ENCODE assay signal across 9 mouse cellular contexts in genomic region chr13:104590097-104590607, GRCm38 (mm10).
A peak's percentile ranks its signal among the peaks of the same experiment; 100 is the strongest.
DNase-seq lines count a peak whose midpoint lies in the region; ATAC-seq and TF ChIP-seq lines count a peak whose summit lies in the region.
"Had no signal": no experiment of that assay in that cellular context is flagged by ENCODE, and none has a peak within 500 bp of the region (broad histone marks: within the 10 kb centered on the region; RNA-seq: fewer than 3 reads in every experiment).

No protein-coding gene starts in this region.

- no peak overlapping the region for H3K4me3 ChIP-seq in hindbrain, embryonic 11.5 days (ENCODE audit: low read depth, low read length)
- no peak overlapping the region for H3K4me3 ChIP-seq in hindbrain, embryonic 10.5 days
- H3K4me3 ChIP-seq in hindbrain, embryonic 16.5 days (ENCODE audit: low read length), result no peak overlapping the region
- H3K4me3 ChIP-seq in midbrain, embryonic 16.5 days (ENCODE audit: low read depth, low read length), result no peak overlapping the region
- H3K4me3 ChIP-seq: liver, embryonic 15.5 days had no signal

- H3K9ac ChIP-seq in hindbrain, embryonic 11.5 days (ENCODE audit: low read depth, low read length), result no peak overlapping the region
- H3K9ac ChIP-seq in hindbrain, embryonic 16.5 days (ENCODE audit: low read depth, low read length), result no peak overlapping the region
- peak overlapping the region; percentile 35; the same call in 1 of the 2 replicates for H3K9ac ChIP-seq in midbrain, embryonic 16.5 days (ENCODE audit: low read depth, low read length)
- H3K9ac ChIP-seq: liver, embryonic 15.5 days had no signal

- no peaks in the 10 kb centered on the region for H3K27me3 ChIP-seq in hindbrain, embryonic 11.5 days (ENCODE audit: control insufficient read depth, insufficient read depth, low read length)
- H3K27me3 ChIP-seq in hindbrain, embryonic 10.5 days (ENCODE audit: insufficient read depth, poor library complexity, severe bottlenecking), result no peaks in the 10 kb centered on the region
- H3K27me3 ChIP-seq in hindbrain, embryonic 16.5 days (replicated peaks; ENCODE audit: control insufficient read depth, insufficient read depth, low read length), result no peaks in the 10 kb centered on the region
- no peaks in the 10 kb centered on the region for H3K27me3 ChIP-seq in midbrain, embryonic 16.5 days (ENCODE audit: control insufficient read depth, insufficient read depth, low read depth, low read length)
- H3K27me3 ChIP-seq: liver, embryonic 15.5 days had no signal

- ATAC-seq in hindbrain, embryonic 11.5 days (ENCODE audit: low FRiP score), result 0 out of 2 replicates have a peak, but pooled peaks have one; percentile 39
- ATAC-seq in hindbrain, embryonic 16.5 days, result peak; percentile 68
- 0 out of 2 replicates have a peak, but pooled peaks have one; percentile 32 for ATAC-seq in midbrain, embryonic 16.5 days

- DNase-seq in hindbrain, embryonic 11.5 days (ENCODE audit: low spot score), result no peak
- no peak for DNase-seq in hindbrain, embryonic 10.5 days (ENCODE audit: low spot score)
- peak; percentile 5 to 15 for DNase-seq in B cell, adult 2 months
- DNase-seq in brain, embryonic 14.5 days (ENCODE audit: low read depth), result peak; percentile 60
- no peak for DNase-seq in gastrocnemius, postnatal 14 days
- no peak for DNase-seq in adrenal gland, postnatal 4 days (ENCODE audit: low spot score in 2 of 2)

- no peak overlapping the region for H3K27ac ChIP-seq in hindbrain, embryonic 11.5 days (ENCODE audit: low read depth, low read length)
- no peak overlapping the region for H3K27ac ChIP-seq in hindbrain, embryonic 10.5 days
- H3K27ac ChIP-seq in hindbrain, embryonic 16.5 days (ENCODE audit: low read depth, low read length), result peak overlapping the region; percentile 34; the same call in 1 of the 2 replicates
- no peak overlapping the region for H3K27ac ChIP-seq in midbrain, embryonic 16.5 days (ENCODE audit: low read length)
- H3K27ac ChIP-seq: liver, embryonic 15.5 days had no signal

- intact Hi-C loops in gastrocnemius, postnatal 14 days (cut with DNase I; ENCODE audit: low total_unique reads), result no loop called here

- no peak for TF ChIP-seq POLR2A in brain, embryonic 14.5 days (IDR thresholded peaks at IDR 0.05; ENCODE audit: borderline replicate concordance, extremely low read depth, insufficient read depth, insufficient read length, poor library complexity, severe bottlenecking)

- no peaks in the 10 kb centered on the region for H3K36me3 ChIP-seq in hindbrain, embryonic 11.5 days (ENCODE audit: control insufficient read depth, insufficient read depth, low read length)
- H3K36me3 ChIP-seq in hindbrain, embryonic 10.5 days, result no peaks in the 10 kb centered on the region
- H3K36me3 ChIP-seq in hindbrain, embryonic 16.5 days (ENCODE audit: control insufficient read depth, insufficient read depth, low read length), result no peaks in the 10 kb centered on the region
- H3K36me3 ChIP-seq in midbrain, embryonic 16.5 days (ENCODE audit: control insufficient read depth, insufficient read depth, low read length), result no peaks in the 10 kb centered on the region
- H3K36me3 ChIP-seq: liver, embryonic 15.5 days had no signal

- WGBS in hindbrain, embryonic 11.5 days, result 49% methylated on average over 11 of the region's 11 CpGs
- WGBS in hindbrain, embryonic 10.5 days, result 43% methylated on average over 11 of the region's 11 CpGs
- WGBS in hindbrain, embryonic 16.5 days, result 40% methylated on average over 11 of the region's 11 CpGs
- 46% methylated on average over 11 of the region's 11 CpGs for WGBS in midbrain, embryonic 16.5 days

- TF ChIP-seq CTCF in brain, embryonic 14.5 days (IDR thresholded peaks at IDR 0.05; ENCODE audit: borderline replicate concordance, extremely low read depth, insufficient read depth, insufficient read length), result peak; percentile 41; the same call in 1 of the 2 replicates

- no peaks in the 10 kb centered on the region for H3K4me1 ChIP-seq in hindbrain, embryonic 11.5 days (replicated peaks; ENCODE audit: control insufficient read depth, insufficient read depth, low read length)
- H3K4me1 ChIP-seq in hindbrain, embryonic 10.5 days (replicated peaks), result peaks cover 5% of the 10 kb centered on the region; the same call in 1 of the 2 replicates
- H3K4me1 ChIP-seq in hindbrain, embryonic 16.5 days (ENCODE audit: control insufficient read depth, insufficient read depth, low read depth, low read length), result peaks cover 4% of the 10 kb centered on the region
- no peaks in the 10 kb centered on the region; the same call in 1 of the 2 replicates for H3K4me1 ChIP-seq in midbrain, embryonic 16.5 days (ENCODE audit: control insufficient read depth, insufficient read depth, low read length)
- H3K4me1 ChIP-seq: liver, embryonic 15.5 days had no signal

- H3K4me2 ChIP-seq in hindbrain, embryonic 11.5 days (replicated peaks; ENCODE audit: low read depth, low read length), result no peak overlapping the region
- H3K4me2 ChIP-seq in hindbrain, embryonic 16.5 days (ENCODE audit: low read length), result no peak overlapping the region
- H3K4me2 ChIP-seq in midbrain, embryonic 16.5 days (ENCODE audit: low read length), result no peak overlapping the region
- H3K4me2 ChIP-seq: liver, embryonic 15.5 days had no signal

- H3K9me3 ChIP-seq in hindbrain, embryonic 11.5 days (ENCODE audit: control insufficient read depth, low read length), result no peaks in the 10 kb centered on the region
- H3K9me3 ChIP-seq in hindbrain, embryonic 10.5 days, result no peaks in the 10 kb centered on the region
- H3K9me3 ChIP-seq in hindbrain, embryonic 16.5 days (ENCODE audit: control insufficient read depth, low read length), result no peaks in the 10 kb centered on the region
- no peaks in the 10 kb centered on the region for H3K9me3 ChIP-seq in midbrain, embryonic 16.5 days (replicated peaks; ENCODE audit: control insufficient read depth, low read length, poor library complexity, severe bottlenecking)
- H3K9me3 ChIP-seq: liver, embryonic 15.5 days had no signal

Comparison
In these comparisons a context has a peak if more than half of its experiments do, and no peak if none do; other contexts are left out.
1. DNase-seq: peak in B cell, adult 2 months (2 of 2) and brain, embryonic 14.5 days (single experiment); none in hindbrain, embryonic 11.5 days (single experiment), hindbrain, embryonic 10.5 days (single experiment), gastrocnemius, postnatal 14 days (single experiment) and adrenal gland, postnatal 4 days (0 of 2).
2. Peak in every context shown above with its lines, with median percentiles within 50 percentile points of each other: ATAC-seq.